Mouse (Mus musculus) megakaryocyte, embryonic 14.5 days (primary cell): ENCODE results near the gene Smg6. TPM values are rescaled to one million over a fixed set of nuclear protein-coding genes. Genes with fewer than 3 reads are reported as not detected.

ENCODE experiments used
- H3K27me3 ChIP-seq: replicated peaks from 2 replicates; pipeline ENCODE3; 2012; ENCODE audit warnings: inconsistent platforms
- H3K36me3 ChIP-seq: replicated peaks from 2 replicates; pipeline ENCODE3; 2012; ENCODE audit warnings: low read length, inconsistent platforms, mixed read lengths
- H3K4me1 ChIP-seq: 2 replicates; pipeline ENCODE4 v1.6.1; 2012; ENCODE audit warnings: inconsistent platforms
- H3K4me3 ChIP-seq: replicated peaks from 2 replicates; pipeline ENCODE3; 2012; ENCODE audit warnings: moderate library complexity, mild to moderate bottlenecking, inconsistent platforms
- H3K9me3 ChIP-seq: 2 replicates; pipeline ENCODE4 v1.6.1; 2012; ENCODE audit warnings: inconsistent platforms
- FLI1 ChIP-seq: IDR thresholded peaks from 2 replicates; pipeline ENCODE4 v1.6.1; 2012; ENCODE audit warnings: low read length, inconsistent platforms, mixed read lengths
- GATA1 ChIP-seq: IDR thresholded peaks from 3 replicates; pipeline ENCODE4 v1.6.1; 2012; ENCODE audit warnings: mixed read lengths, low read length, inconsistent platforms, borderline replicate concordance
- polyA plus RNA-seq: library from polyadenylated mRNA; stranded (reverse); fragments of >175 nt; gene quantifications from 2 replicates; pipeline ENCODE4 v1.2.3, GENCODE M21; 2012; ENCODE audit warnings: low replicate concordance; ENCODE audit not compliant: insufficient read depth

Smg6 gene
- polyA plus RNA-seq, 1 experiment: 35.3 TPM

GRCm38 (mm10) chr11:74898517-74898827 lies 27.2 kb upstream of the Smg6 start:
- Histone ChIP-seq H3K4me3 (peak overlapping the region; percentile 99), H3K4me1 (peaks cover 61% of the 10 kb centered on the region), H3K27me3 (no peaks in the 10 kb centered on the region), H3K9me3 (no peaks in the 10 kb centered on the region), H3K36me3 (peaks cover 41% of the 10 kb centered on the region)
- TF ChIP-seq GATA1 (no peak), FLI1 (no peak)

- no peaks in the 10 kb centered on the region for H3K27me3 ChIP-seq
- peaks cover 72% of the 10 kb centered on the region for H3K36me3 ChIP-seq
- no peak overlapping the region for H3K4me3 ChIP-seq
- peaks cover 44% of the 10 kb centered on the region for H3K4me1 ChIP-seq
- no peak for TF ChIP-seq GATA1
- no peak for TF ChIP-seq FLI1
- H3K9me3 ChIP-seq: no peaks in the 10 kb centered on the region
Observed at GRCm38 (mm10) chr11:74901555-74901954, 24.1 kb upstream of the Smg6 start.

GRCm38 (mm10) chr11:74902416-74902815 lies 23.2 kb upstream of the Smg6 start:
- Histone ChIP-seq H3K4me1 (peaks cover 38% of the 10 kb centered on the region), H3K36me3 (peaks cover 81% of the 10 kb centered on the region), H3K4me3 (no peak overlapping the region), H3K27me3 (no peaks in the 10 kb centered on the region), H3K9me3 (no peaks in the 10 kb centered on the region)
- no peak for TF ChIP-seq FLI1
- no peak for TF ChIP-seq GATA1

DNA sequence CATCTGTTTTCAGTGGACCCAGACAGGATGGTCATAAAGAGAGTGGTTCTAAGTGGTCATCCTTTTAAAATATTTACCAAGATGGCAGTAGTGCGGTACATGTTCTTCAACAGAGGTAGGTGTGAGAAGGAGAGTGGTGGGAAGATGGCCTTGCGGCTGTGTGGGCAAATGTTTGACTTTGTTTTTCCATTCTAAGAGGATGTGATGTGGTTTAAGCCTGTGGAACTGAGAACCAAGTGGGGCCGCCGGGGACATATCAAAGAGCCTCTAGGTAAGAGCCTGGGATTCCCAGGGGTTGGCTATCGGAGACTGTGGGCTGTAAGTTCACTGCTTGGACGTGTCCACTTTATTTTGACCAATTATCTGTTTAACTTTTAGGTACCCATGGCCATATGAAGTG lies 17.8 kb upstream of the Smg6 start:
- Histone ChIP-seq H3K36me3 (peaks cover 85% of the 10 kb centered on the region), H3K9me3 (no peaks in the 10 kb centered on the region), H3K27me3 (no peaks in the 10 kb centered on the region), H3K4me1 (peaks cover 8% of the 10 kb centered on the region), H3K4me3 (no peak overlapping the region)
- TF ChIP-seq GATA1: no peak
- no peak for TF ChIP-seq FLI1

DNA sequence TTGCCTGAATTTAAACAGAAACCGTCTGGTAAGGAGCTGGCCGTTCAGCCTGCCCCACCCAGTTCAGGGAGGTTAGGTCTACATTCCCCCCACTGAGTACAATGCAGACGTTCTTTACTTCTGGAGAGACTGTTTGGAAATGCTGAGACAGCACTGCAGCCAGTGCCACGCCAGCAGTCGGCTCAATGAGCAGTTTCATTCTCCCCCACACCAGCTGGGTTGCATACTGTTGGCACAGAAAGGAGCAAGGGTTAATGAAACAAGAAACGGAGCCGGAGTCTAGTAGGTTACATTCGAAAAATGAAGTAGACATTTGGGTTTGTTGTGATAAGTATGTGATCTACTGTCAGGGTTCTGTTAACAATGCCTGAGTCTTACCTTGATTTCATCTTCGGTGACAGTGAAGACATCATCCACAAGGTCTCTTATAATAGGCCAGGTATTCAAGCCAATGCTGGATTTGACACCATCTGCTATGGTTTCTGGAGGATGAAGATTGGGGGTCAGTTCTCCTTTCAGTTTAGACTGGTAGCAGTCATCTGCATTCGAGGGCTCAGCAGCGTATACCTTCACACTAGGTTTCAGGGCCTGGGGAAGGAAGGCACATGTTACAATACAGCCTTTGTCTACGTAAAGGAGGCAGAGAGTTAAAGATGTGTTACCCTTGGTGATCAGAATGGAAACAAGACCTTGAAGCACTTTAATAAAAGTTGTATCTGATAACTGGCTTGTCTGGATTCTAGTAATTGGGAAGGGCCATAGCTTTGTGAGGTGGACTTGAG lies 16.8 kb upstream of the Smg6 start:
- peaks cover 8% of the 10 kb centered on the region for H3K4me1 ChIP-seq
- no peaks in the 10 kb centered on the region for H3K27me3 ChIP-seq
- H3K4me3 ChIP-seq: no peak overlapping the region
- TF ChIP-seq GATA1: no peak
- TF ChIP-seq FLI1: no peak
- peaks cover 76% of the 10 kb centered on the region for H3K36me3 ChIP-seq
- no peaks in the 10 kb centered on the region for H3K9me3 ChIP-seq

DNA sequence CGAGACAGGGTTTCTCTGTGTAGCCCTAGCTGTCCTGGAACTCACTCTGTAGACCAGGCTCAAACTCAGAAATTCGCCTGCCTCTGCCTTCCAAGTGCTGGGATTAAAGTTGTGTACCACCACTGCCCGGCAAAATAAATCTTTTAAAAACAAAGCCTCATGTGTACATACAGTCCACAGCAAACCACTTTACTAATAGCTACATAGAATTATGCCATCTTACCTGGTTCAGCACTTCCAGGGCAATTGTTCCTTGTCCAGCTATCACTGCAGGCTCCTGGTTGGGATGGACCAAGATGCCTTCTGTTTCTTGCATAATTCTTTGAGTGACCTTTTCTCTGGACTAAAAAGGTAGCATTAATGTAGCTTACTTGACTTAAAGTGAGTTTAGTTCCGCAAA lies 15.6 kb upstream of the Smg6 start:
- Histone ChIP-seq H3K27me3 (no peaks in the 10 kb centered on the region), H3K4me3 (no peak overlapping the region), H3K9me3 (no peaks in the 10 kb centered on the region), H3K4me1 (peaks cover 8% of the 10 kb centered on the region), H3K36me3 (peaks cover 64% of the 10 kb centered on the region)
- TF ChIP-seq GATA1 (no peak), FLI1 (no peak)

DNA sequence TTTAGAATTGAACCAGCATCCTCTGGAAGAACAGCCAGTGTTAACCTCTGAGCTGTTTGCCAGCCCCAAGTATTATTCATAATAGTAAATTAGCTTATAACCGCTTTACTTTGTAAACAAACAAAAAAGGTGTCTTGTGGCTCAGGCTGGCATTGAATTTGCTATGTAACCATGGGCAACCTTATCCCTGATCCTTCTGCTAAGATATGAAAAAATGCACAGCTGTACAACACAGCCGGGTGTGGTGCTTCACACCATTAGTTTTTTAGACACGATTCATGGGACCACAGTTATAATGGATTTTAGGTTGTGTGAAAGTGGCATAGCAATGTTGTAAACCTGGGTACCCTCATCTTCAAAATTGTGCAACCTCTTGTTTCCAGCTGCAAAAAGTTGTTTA lies 13.1 kb upstream of the Smg6 start:
- TF ChIP-seq FLI1: no peak
- no peak for TF ChIP-seq GATA1
- Histone ChIP-seq H3K27me3 (no peaks in the 10 kb centered on the region), H3K4me1 (peaks cover 8% of the 10 kb centered on the region), H3K9me3 (no peaks in the 10 kb centered on the region), H3K36me3 (peaks cover 45% of the 10 kb centered on the region), H3K4me3 (no peak overlapping the region)

DNA sequence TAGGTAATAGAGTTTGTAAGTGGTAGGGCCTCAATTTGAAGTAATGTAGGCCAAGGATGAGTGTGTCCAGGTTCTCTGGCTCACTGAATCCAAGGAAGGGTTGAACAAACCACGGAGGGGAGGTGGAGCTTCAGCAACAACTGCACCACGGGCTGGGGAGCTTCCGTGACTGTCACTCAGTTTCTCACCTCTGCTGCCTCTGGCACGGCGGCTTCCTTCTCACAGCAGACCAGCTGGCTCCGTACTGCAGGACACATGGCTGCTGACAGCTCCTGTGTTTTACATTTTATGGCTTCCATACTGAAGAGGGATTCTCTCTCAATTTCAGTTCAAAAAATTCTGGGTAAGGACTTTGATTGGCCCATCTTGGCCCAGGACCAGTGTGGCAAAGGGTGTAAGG lies 6.4 kb upstream of the Smg6 start:
- H3K4me1 ChIP-seq: peaks cover 13% of the 10 kb centered on the region
- H3K36me3 ChIP-seq: peaks cover 39% of the 10 kb centered on the region
- no peak for TF ChIP-seq FLI1
- TF ChIP-seq GATA1: no peak
- H3K27me3 ChIP-seq: no peaks in the 10 kb centered on the region
- H3K9me3 ChIP-seq: no peaks in the 10 kb centered on the region
- H3K4me3 ChIP-seq: no peak overlapping the region

DNA sequence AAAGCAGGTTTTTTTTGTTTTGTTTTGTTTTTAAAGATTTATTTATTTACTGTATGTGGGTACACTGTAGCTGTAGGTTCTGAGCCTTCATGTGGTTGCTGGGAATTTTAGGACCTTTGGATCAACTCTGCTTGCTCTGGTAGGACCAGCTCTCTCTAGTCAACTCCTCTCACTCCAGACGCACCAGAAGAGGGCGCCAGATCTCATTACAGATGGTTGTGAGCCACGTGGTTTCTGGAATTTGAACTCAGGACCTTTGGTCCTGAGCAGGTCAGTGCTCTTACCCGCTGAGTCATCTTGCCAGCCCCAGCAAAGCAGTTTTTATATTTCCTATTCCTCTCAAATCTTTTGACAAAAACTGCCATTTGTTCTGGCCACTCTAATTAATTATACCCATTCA lies 1.5 kb upstream of the Smg6 start:
- H3K27me3 ChIP-seq: no peaks in the 10 kb centered on the region
- H3K9me3 ChIP-seq: no peaks in the 10 kb centered on the region
- H3K4me3 ChIP-seq: no peak overlapping the region
- peaks cover 31% of the 10 kb centered on the region for H3K4me1 ChIP-seq
- H3K36me3 ChIP-seq: peaks cover 21% of the 10 kb centered on the region
- TF ChIP-seq GATA1 (no peak), FLI1 (no peak)

DNA sequence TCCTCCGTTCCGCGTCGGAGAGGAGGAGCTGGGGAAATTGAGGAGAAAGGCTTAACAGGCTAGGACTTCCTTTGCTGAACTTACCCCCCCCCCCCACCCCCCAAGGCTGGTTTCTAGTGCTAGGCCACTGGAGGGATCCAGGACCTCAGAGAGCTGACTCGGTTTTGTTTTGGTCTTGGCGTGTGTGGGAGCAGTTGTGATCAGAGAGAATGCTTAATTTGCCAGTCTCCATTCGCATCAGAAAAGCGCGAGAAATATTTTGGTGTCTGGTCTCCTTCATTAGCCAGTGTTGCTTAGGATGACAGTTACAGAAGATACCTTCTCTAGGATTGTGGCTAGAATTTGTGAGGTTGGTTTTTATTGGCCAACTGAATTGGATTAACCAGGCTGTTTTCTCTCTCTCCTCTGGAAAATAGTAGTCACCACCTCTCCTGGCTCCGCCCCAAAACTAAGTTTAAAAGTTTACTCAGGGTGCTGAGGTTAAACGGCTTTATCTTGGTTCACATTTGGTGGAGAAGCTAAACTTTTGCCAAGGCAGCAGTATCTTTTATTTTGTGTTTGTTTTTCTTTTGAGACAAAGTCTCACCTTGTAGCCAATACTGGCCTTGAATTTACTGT lies 874 bp downstream of the Smg6 start:
- Histone ChIP-seq H3K4me1 (peaks cover 44% of the 10 kb centered on the region), H3K27me3 (no peaks in the 10 kb centered on the region), H3K4me3 (peak overlapping the region; percentile 100), H3K9me3 (no peaks in the 10 kb centered on the region), H3K36me3 (peaks cover 25% of the 10 kb centered on the region)
- TF ChIP-seq FLI1: no peak
- no peak for TF ChIP-seq GATA1
